Mouse (Mus musculus): Measurements from ENCODE around the gene Slc22a1.

Slc22a1 gene

DNA sequence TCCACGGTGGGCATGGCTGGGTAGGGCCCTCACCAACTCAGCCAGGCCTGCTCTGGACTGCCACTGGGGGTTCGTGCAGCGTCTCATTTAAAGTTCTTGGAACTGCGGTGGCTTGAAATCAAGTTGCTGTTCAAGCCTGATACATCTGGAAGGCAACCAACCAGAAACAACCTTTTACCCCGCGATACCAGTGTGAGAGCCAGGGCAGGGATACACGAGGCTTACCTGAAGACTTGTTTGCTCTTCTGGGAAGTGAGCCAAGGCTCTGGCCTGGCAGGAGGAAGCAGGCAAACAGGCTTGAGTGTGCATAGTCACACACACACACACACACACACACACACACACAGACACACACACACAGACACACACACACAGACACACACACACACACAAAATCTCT lies at the start of gene Slc22a1:
Slc22a1 (minus strand) TSS at position 184 of the 400 bp plus-strand sequence.
- DNase-seq = no peak

DNA sequence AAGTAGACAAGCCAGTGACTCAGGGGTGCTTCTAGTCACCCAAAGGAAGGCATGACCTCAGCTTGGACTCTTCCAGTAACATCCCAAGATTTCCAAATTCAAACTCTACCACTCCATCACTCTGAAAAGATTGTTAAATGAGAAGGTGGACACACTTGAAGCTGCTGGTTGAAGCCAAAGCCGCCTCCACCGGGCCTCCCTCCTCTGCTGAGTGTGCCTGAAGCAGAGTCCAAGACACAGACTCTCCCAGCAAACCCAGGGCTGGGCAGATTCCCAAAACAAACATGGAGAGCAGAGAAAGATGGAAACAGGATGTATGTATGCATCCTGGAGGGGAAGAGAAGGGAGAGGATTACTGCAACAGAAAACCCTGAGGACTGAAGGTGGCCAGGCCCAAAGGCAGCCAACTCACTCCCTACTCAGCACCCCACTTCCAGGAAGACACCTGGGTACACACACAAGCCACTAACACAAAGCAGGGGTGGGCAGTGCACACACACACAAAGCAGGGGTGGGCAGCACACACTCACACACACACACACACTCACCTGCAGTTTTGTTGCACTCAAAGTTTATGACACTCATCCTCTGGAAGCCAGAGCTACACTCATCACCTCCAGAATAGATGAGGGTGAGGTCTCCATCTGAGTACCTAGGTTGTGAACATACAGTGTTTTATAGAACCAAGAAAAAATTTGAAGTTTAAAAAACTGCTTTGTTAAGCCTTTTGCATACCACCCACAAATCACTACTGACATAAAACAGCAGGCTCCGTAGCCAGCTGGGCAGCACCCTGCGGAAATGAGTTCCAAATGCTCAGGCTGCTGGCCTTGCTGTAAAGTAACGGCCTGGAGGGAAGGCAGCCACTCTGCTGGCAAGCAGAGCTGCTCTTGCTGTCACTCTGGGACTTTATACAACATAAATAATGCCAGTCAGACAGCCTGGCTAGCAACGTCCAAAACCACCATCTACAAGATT lies 49.4 kb upstream of the Slc22a1 start:
- peak in 1 of 2 experiments; percentile 34 for DNase-seq

DNA sequence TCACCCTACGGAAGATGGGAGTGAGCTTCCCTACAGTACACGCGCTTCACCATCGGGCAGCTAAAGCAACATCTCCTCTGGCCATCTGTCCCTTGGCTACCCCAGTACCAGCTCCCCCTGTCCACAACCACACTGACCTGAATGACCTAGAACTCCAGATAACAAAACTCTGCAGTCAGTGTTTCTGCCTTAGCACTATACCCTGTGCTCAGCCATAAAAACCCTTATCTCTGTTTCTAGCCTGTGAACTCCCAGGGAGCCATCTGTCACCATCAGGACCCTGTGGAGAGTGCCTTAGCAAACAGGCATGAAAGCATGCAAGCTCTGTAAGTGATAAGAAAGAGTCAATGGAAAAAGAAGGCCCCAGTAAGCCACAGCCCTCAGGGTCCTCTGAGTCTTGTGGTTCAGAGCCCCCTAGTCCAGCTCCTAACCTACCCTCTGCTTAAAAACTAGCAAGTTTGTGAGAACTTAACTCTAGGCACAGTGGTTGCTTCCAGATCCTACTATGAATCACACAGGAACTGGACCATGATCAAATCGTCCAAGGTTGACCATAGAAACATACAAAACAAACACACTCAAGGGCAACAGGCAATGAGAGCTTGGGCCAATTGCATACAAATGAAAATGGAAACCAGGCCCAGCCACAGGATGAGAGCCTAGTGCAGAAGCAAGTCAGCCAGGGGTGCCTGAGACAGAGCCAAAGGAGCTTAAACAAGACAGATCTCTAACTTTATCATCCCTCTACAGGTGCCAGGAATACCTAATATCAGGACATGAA lies 48.5 kb upstream of the Slc22a1 start:
- peak in 1 of 2 experiments; percentile 44 for DNase-seq

DNA sequence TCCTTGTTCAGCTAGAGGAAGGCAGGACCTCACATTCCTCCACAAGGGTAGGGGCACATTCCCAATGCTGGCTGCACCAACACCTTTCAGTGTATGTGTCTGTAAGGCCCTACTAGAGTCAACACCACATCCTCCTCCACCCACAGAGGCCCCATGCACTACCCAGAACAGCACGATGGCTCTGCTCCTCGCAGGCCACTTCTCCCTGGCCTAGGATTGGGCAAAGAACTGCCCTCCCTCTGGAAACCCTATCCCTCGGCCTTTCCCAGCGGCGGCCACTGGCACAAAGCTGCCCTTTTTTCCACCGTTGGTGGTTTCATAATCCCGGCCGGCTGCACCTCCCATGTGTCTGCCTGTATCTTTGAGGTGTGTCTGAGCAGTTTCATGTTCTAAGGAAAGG lies 47.0 kb upstream of the Slc22a1 start:
- no peak for DNase-seq

DNA sequence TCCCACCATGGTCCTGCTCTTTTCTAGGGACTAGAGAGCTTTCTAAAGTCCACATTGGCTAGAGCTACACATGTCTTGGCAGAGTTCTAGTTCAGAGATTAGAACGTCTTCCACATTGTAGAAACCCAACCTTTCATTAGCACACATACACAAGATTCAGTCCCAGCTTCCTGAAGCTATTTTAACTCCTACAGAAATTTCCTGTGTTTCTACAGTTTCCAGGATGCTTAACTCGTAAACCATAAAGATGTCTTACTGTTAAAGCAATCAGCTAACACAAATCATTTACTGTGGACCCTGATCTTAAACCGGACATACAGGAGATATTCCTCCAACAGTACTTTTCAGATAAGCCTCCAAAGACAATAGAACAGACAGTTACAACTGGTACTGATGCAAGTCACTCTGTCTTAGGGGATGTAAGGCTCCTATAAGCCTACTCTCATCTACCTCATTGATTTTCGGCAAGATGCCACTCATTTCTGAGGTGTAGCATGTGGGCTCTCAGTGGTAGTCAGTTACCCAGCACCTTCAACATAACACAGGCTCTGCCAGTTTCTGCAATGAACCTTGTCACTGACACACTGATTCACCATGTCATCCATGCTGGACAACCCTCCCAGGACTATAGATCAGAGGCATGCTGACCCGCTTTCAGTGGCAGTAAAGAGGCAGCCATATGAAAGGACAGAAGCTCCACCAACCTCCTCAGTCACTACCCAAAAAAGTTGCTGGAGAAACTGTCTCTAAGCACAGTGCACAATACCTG lies 45.7 kb upstream of the Slc22a1 start:
- peak in 1 of 2 experiments; percentile 28 for DNase-seq

DNA sequence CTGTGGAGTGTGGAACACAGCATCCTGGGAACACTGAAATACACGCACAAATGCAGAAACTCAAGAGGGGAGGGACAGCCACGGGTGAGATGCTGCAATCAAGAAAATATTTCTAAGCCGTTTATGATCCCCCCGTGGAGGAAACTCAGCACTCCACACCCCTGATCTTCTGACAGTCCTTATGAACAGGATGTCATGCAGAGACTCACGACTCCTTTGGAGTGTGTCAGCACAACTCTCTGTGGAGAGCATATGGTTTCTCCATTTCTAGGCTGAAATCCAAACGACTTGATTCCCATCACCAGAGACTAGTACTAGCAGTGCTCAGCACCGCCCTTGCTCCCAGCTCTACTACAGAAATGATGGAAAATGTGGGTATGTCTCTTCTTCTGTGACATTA lies 42.6 kb upstream of the Slc22a1 start:
- peak; percentile 52 to 66 for DNase-seq

DNA sequence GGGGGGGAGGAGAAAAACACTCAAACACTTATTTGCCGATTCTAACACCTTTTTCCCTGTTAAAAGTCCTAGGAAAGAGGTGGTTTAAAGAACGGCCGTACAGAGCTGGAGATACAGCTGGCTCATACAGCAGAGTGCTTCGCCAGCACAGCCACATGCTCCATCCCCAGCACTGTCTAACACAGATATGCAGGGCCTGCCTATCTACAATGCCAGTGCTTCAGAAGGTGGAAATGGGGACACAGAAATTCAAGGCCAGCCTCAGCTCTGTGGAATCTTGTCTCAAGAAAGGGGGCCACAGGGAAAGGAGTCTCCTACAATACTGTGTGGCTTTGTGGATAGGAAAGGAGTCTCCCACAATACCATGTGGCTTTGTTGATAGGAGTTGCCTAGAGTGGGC lies 41.8 kb upstream of the Slc22a1 start:
- DNase-seq = peak in 1 of 2 experiments; percentile 19

DNA sequence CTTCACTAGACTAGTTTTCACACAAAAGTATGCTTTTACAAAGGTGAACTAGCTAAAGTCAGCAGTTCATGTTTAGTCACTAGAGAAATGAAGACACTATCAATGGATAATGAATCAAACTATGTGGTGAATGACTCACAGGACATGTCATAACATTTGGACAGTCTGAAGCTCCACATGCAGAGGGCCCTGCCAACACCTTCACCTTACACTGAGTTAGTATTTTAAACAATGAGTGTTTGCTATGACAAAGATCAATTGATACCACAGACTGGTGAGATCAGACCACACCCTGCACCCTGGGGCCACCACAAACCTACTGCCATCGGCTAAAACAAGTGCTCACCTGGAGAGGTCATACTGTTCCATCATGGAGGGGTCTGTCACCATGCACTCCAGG lies 39.4 kb upstream of the Slc22a1 start:
- no peak for DNase-seq

DNA sequence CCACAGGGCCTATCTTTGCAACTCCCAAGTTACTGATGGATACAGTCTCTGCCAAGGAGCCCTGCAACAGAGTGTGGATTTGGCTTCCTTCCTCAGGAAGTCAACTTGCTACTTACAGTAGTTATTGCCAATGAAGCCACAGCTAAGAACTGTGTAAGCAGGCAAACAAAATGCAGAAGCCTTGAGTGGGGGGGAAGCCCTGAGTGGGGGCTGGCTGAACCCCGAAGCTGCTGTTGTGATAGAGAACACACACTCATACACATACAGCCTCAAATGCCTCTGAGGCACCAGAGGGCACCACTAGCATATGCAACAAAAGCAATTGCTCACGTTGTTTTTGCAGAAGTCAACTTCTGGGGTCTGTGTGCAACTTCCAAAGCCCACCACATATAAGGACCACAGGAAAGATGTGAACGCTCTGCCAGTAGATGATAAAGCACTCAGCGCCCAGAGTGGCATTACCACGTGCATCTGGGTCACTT lies 38.5 kb upstream of the Slc22a1 start:
- peak in 1 of 2 experiments; percentile 35 for DNase-seq

DNA sequence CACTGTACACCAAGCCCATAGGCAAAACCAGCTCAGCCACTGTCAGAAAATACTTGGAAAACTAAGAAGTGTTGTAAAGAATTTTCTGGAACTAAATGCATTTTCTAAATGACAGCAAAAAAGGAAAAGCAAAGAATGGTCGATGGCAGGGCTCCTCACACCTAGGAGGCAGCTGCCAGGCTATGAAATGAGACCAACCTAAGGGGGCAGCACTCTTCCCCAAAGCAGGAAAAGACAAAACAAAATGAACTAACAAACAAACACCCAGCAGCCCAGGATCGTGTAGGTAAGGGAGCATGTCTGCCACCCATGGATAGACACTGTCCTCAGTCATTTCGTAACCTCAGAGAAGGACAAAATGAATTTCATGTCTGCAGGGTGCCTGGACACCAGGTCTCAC lies 37.4 kb upstream of the Slc22a1 start:
- DNase-seq = no peak

DNA sequence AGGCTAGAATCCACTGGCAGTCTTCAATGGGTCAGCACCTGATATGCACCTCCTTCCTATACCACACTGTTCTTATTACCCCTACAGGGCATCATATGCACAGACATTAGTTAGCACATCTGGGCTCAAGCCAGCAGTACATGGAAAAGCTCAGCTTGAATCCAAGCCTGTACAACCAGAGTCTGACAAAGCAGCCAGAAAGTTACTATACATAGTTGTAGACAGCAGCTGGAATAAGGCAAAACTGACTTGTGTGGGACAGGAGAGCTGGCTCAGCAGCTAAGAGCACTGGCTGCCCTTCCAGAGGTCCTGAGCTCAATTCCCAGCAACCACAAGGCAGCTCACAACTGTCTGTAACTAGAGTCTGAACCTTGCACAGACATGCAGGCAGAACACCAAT lies 36.6 kb upstream of the Slc22a1 start:
- no peak for DNase-seq

DNA sequence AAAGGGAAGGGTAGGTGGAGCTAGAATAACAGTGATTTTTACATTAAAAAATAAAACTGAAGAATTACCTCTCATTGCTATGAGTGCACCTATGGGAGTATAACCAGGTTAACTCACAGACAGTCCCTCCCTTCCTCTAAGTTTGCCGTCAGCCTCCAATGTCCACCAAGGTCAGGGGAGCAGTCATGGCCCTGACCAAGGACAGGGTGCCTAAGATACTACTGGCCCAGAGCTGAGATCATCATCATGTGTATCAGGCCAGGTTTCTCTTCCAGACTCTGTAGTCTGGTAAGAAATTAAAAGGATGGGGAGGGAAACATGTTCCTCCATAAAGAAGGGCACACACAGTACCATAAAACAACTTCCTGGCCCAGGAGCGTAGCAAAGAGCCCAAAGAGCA lies 35.3 kb upstream of the Slc22a1 start:
- DNase-seq = no peak

DNA sequence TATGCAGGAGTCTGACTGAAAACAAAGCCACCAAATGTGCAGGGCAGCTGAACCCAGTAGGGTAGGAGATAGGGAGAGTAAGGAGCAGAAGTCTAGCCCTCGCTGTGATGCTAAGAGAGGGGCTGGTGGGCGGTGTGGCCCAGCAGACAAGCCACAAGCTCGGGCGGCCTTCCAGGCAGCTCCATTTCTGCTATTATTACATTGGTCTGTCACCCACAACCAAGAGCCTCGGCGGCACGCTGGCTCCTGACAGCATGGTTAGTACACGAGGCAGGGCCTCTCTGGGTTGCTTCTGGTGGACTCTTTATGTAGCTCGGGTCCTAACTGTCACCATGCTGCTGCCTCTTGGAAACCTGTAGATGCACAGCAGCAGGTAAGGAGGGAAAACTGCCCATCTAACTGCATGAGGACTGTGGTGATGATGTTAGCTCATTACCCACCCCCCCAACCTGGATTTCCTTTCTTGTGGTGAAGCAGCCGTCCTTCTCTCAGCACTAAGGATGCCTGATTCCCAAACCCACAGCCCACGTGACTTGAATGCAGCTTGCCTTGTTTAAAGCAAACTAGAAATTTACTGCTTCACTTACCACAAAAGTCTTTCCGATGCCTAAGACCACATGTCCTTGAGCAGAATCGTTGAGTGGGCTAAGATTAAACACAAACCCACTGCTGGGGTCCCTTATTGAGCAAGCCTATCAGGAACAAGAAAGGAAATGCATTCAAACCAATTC lies 34.6 kb upstream of the Slc22a1 start:
- DNase-seq = no peak

DNA sequence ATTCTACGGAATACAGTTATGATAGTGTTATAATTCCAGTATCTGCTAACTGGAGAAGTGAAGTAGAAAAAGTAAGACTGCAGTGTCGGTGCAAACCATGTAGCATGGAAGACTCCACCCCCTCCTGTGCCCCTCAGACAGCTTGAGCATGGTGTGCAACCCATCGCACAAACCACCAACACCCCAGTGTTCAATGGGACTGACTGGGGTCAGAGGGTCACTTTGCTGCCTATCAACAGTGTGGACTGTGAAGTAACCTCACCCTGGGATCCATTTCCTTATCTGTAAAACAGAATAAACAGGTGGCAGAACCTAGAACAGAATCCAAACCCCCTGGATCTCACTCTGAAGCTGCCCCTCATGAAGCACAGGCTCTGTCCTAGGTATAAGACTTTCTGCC lies 32.8 kb upstream of the Slc22a1 start:
- DNase-seq = no peak

DNA sequence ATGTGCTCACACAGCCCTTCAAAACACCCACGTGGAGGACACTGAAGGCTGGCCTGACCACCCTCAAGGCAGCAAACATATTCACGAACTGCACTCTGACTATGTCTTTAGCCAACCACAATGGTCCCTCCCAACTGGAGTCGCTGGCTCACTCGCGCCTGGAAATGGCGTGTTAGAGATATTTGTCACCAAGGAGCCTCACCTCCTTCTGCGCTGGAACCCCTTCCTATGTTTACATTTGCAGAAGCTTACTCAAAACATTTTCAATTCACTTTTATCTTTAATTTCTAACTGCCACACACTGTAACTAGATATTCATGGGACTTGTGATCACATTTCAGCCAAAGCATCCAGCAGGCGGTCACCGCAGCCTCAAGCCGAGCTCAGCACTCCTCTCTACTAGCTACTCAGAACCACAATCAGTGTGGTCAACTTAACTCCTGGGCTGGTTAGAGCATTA lies 31.0 kb upstream of the Slc22a1 start:
- no peak for DNase-seq

DNA sequence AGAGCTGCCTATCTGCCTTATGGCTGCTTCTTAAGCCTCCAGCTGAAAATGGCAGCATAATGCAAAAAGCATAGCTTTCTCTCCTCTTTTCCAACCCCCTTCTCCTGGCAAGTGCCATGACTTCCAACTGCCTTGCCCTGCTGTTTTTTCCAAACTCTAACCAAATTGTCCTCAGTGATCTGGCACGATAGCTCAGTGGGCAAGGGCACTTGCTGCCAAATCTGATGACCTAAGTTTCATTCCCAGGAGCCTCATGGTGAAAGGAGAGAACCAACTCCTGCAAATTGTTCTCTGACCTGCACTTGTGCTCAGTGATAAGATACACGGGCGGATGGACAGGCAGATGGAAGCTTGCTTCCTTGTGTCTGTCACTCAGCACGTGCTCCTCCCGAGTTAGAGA lies 27.3 kb upstream of the Slc22a1 start:
- peak in 1 of 2 experiments; percentile 36 for DNase-seq

DNA sequence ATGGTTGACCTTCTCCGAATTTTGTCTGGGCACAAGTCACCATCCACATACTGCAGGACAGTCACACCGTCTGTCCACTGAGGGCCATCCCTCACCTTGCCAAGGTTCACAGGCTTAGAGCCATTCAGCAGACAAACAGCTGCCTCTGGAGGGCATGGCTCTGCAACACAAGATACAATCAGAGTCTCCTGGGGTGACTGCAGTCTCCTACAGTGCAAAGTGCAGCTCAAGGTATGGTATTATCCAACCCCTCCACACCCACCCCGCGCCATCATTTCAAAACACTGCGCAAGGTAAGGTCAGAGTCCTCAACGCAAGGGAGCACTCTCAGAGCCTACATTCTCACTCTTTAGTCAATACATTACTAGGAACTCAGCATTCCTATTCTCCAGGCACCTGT lies 24.7 kb upstream of the Slc22a1 start:
- no peak for DNase-seq

DNA sequence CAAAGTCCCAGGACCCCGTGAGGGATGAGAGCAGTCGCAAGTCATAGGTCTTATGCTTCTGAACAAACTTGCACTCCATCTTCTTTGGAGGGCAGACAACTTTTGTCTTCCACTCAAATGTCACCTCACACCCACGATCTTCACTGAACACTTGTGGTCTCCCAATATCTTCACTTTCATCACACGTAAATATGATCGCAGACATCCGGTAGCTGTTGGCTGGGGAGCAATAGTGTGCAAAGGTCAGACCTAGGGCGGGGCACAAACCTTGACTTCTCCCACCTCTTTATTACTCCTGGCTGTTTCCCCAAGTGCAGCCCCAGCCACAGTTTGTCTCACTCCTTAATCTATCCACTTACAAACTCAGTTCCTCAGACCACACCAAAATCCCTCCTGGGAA lies 16.3 kb upstream of the Slc22a1 start:
- DNase-seq = no peak

DNA sequence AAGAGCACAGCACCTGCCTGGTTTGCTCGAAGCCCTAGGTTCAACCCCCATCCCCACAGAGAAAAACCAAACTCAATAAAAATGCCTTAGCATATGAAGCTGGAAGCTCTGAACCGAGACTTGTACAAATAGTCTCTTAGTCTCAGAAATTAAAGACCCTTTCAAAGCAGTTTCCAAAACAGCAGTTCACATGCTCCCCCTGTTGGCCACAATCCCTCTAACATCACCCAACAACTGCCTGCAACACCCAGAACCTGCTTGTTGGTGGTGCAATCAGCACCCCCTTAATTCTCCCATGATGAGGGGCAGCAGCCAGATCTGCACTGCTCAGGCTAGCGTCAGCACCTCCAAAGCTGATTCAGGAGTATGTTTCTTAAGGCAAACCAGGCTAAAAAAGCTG lies 13.9 kb upstream of the Slc22a1 start:
- peak in 1 of 2 experiments; percentile 19 for DNase-seq

DNA sequence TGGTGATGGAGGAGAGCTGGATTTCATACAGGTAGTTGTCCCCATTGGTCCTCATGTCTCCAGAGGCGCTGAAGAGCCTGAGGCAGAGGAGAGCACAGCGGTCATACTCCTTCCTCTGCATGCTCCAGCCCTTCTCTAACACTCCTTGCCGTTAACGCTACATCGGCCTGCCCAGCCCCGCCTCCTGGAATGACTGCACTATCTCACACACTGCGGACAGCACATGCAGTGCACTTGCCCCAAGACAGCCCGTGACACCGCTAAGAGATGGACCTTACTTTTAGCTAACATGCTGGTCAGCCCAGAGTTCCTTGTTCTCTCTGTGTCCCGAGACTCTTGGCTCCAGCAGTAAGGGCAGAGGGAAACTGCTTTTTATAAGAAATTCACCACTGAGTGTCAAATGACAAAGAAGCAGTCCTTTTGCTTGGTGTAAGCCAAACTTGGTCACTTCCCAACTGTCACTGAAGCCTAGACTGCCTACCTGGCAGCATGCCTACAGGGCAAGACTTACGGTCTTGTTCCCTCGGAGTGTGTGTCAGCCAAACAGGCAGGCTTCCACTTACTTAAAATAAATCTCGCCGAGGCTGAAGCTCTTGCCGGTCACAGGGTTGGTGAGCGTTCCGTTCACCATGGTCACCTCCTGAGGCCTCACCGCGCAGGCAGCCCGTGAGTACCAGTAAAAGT lies 12.9 kb upstream of the Slc22a1 start:
- peak; percentile 68 to 73 for DNase-seq

DNA sequence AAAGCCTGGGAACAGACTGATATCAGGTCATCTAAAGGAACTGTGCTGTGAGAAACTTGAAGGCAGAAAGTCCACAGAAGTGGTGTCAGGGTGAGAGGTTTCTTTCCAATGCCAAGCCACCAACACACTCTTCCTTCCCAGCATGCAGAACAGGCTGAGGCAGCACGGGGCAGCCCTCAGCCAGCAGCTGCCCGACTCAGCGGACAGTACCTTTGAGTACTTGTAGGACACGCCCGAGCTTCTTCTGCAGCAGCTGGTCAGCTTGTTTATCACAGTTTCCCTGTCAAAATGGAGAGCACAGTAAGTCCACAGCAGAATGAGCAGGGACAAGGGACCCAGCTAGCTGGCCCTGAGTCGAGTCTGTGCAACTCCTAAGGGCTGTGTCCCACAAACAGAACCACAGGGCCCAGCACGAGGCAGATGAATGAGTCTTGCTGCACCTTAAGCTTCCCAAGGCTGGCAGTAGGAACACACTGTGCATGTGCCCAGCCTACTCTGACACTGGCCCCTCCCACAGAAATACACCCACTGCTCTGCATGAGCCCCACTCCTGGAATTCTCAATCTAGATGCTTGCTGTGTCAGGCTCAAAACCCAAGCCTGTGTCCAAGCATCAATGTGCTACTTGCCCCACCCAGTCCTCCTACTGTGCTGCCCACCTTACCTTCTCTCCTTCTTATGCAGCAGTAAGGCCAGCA lies 9.4 kb upstream of the Slc22a1 start:
- DNase-seq = no peak
